Mouse (Mus musculus) ovary, postnatal 10 days (tissue): ENCODE measurements around the gene Il16.
A peak's percentile ranks its signal among the peaks of the same experiment; 100 is the strongest.

Experiments used
- DNase-seq: peaks from one replicate; pipeline ENCODE4 v3.0.0; 2022; ENCODE audit warnings: low spot score

Il16 gene

GRCm38 (mm10) chr7:83643581-83643980, 101.9 kb downstream of the Il16 start:
- DNase-seq, result no peak

- no peak for DNase-seq
Observed at GRCm38 (mm10) chr7:83641163-83641562, 104.4 kb downstream of the Il16 start.

- DNase-seq, result no peak
Observed at GRCm38 (mm10) chr7:83640581-83640980, 104.9 kb downstream of the Il16 start.

GRCm38 (mm10) chr7:83639084-83639483, 106.4 kb downstream of the Il16 start:
- no peak for DNase-seq

- no peak for DNase-seq
Observed at GRCm38 (mm10) chr7:83637781-83638583, 107.5 kb downstream of the Il16 start.

GRCm38 (mm10) chr7:83636425-83636824, 109.1 kb downstream of the Il16 start:
- no peak for DNase-seq

- DNase-seq, result no peak
Observed at GRCm38 (mm10) chr7:83635726-83636125, 109.8 kb downstream of the Il16 start.

GRCm38 (mm10) chr7:83633856-83634255, 111.7 kb downstream of the Il16 start:
- DNase-seq, result no peak

GRCm38 (mm10) chr7:83632682-83633120, 112.8 kb downstream of the Il16 start:
- DNase-seq, result no peak

- DNase-seq, result peak; percentile 77
Observed at GRCm38 (mm10) chr7:83631828-83632681, 113.5 kb downstream of the Il16 start, which contains the start of gene Stard5. TSS of gene Stard5 (plus strand) at chr7:83631959.

- no peak for DNase-seq
Observed at GRCm38 (mm10) chr7:83631073-83631827, 114.3 kb downstream of the Il16 start.

GRCm38 (mm10) chr7:83627369-83627768, 118.2 kb downstream of the Il16 start:
- DNase-seq, result no peak

GRCm38 (mm10) chr7:83626557-83627257, 118.8 kb downstream of the Il16 start:
- no peak for DNase-seq

GRCm38 (mm10) chr7:83624065-83624464, 121.5 kb downstream of the Il16 start:
- no peak for DNase-seq

- DNase-seq, result no peak
Observed at GRCm38 (mm10) chr7:83622582-83622981, 122.9 kb downstream of the Il16 start.

GRCm38 (mm10) chr7:83618709-83619108, 126.8 kb downstream of the Il16 start:
- DNase-seq, result no peak

GRCm38 (mm10) chr7:83616268-83616667, 129.3 kb downstream of the Il16 start:
- no peak for DNase-seq

GRCm38 (mm10) chr7:83615815-83616214, 129.7 kb downstream of the Il16 start:
- DNase-seq, result no peak

- no peak for DNase-seq
Observed at GRCm38 (mm10) chr7:83615272-83615671, 130.3 kb downstream of the Il16 start.

- no peak for DNase-seq
Observed at GRCm38 (mm10) chr7:83611886-83612285, 133.6 kb downstream of the Il16 start.

GRCm38 (mm10) chr7:83609891-83610290, 135.6 kb downstream of the Il16 start:
- no peak for DNase-seq

GRCm38 (mm10) chr7:83606796-83607195, 138.7 kb downstream of the Il16 start:
- DNase-seq, result no peak
